Mouse (Mus musculus) hematopoietic stem cell, adult 5-6 weeks (primary cell): Measurements from ENCODE around the gene Zfp335. TPM values are rescaled to one million over a fixed set of nuclear protein-coding genes. Genes with fewer than 3 reads are reported as not detected.
"Not testable (repeated sequence)": the region's sequence is repeated elsewhere in the genome, so short reads cannot be mapped to it uniquely, and the experiment has no call there.

Experiments
- ATAC-seq, 2 experiments: fragments of 125-278 bp in 1 of 2; replicated peaks in 1 of 2; 2 replicates each; pipeline ENCODE4 v1.8.0; 2016 to 2017; ENCODE audit warnings: inconsistent platforms in 2 of 2, mild to moderate bottlenecking in 2 of 2, moderate number of reproducible peaks in 2 of 2, low read depth in 1 of 2, moderate TSS enrichment in 1 of 2; ENCODE audit not compliant: low FRiP score in 2 of 2, poor library complexity in 2 of 2, severe bottlenecking in 2 of 2, insufficient read depth in 1 of 2, low TSS enrichment in 1 of 2
- total RNA-seq: library from RNA; stranded (forward); fragments of 172-1452, 232-1000 nt; gene quantifications from 2 replicates; pipeline ENCODE4 v1.2.3, GENCODE M21; 2017

The Zfp335 gene
- total RNA-seq, 1 experiment from 2014 or later, result 6.6 TPM

- no peak for ATAC-seq
These were observed 24.9 kb downstream of the Zfp335 start for GRCm38 (mm10) chr2:164886617-164887016.

DNA sequence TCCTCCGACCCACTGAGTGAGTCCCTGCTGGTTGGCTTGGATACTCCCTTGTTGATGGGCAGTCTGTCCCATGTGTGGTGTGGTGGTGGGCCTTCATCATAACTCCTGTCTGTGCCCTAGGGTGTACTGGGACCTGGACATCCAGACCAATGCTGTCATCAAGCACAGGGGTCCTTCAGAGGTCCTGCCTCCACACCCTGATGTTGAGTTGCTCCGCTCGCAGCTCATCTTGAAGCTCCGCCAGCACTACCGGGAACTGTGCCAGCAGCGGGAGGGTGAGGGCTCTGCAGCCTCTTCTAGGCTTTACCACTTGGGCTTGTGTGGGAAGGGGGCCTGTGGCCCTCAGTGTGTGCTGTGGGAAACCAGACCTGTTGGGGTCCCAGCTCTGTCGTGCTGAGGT, 25.8 kb downstream of the Zfp335 start:
- ATAC-seq, result no peak

- no peak for ATAC-seq
These were observed 28.9 kb downstream of the Zfp335 start for GRCm38 (mm10) chr2:164882619-164883018.

- peak; percentile 83 to 88 for ATAC-seq
These were observed 31.8 kb downstream of the Zfp335 start for GRCm38 (mm10) chr2:164879568-164880277.

DNA sequence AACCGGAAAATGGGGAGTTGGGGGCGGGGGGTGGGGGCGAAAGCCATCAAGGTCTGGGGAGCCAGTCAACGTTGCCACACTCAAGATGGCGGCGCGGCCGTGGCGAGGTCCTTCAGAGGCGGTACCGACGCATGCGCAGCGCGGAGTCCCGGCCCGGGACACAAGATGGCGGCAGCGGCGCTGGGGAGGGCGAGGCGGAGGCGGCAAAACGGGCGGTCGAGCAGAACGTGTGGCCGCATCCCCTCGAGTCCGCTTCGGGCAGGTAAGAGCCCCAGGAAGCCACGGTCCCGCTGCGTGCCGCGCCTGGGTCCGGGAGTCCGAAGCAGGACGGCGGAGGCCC, 32.4 kb downstream of the Zfp335 start, which contains the start of gene Pcif1:
TSS of gene Pcif1 (plus strand) at position 77 of the 340 bp plus-strand sequence.
- peak; percentile 47 to 51; a peak in 3 of 4 replicates for ATAC-seq

DNA sequence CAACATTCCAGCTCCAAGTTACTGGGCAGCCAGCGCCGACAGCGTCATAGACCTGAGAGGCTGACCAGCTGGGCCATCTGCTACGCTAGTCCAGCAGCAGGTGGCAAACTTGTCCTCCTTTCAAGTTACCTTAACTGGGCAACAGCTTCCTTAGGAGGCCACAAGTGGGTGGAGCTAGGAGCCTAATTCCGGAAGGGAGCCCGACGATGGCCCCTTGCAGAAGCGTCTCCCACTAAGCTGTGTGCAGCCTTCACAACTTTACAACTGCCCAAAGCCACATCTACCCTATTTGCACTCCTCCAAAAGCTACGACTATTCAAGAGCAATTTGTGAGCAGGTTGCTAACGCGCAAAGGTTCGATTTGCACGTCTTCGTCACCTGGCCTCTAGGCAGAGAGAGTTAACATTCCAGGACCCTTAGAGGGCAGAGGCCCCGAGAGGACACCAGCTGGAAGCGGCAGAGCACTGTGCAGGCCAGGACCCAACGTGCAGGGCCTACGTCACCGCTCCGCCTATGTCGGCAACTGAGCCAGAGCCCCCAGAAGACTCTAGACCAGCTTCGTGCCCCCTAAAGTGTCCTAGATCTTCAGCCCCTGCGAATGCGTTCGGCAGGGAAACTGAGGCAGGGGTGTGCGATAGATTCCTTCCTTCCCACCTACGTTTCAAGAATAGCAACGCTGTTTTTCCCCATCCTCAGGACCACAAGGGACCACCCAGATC, 32.9 kb downstream of the Zfp335 start:
- ATAC-seq, result peak; percentile 49 to 53

- ATAC-seq, result not testable (repeated sequence)
These were observed 34.0 kb downstream of the Zfp335 start for GRCm38 (mm10) chr2:164877376-164878215.

DNA sequence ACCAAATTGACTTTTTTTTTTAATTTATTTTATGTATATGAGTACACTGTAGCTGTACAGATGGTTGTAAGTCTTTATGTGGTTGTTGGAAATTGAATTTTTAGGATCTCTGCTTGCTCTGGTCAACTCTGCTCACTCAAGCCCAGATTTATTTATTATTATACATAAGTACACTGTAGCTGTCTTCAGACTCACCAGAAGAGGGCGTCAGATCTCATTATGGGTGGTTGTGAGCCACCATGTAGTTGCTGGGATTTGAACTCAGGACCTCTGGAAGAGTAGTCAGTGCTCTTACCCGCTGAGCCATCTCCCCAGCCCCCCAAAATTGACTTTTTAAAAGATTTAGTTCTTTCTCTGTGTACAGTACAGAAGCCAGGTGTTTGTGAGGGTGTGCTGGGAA, 35.9 kb downstream of the Zfp335 start:
- ATAC-seq, result not testable (repeated sequence)

DNA sequence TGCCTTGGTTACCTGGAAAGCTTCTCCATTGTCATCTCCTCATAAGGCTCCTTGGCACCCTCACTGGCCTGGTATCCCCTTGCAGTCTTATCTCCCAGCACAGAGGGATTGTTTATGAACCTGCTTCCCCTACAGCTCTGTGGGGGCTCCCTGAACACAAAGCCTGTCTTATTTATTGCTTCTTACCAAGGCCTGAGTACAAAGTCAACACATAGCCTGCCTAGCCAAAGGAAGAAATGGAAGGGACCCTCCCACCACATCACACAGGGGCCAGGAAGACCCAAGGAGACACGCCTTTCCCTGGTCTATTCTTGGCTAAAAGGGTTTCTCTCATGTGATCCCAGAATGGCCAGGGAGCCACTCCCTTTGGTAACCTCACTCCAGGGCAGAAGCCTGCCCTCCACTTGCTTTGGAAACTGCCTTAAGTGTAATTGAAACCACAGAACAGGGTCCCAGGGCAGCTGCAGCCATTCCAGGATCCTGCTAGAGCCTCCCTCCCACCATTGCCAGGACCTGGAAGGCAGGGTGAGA, 37.3 kb downstream of the Zfp335 start:
- ATAC-seq, result no peak

DNA sequence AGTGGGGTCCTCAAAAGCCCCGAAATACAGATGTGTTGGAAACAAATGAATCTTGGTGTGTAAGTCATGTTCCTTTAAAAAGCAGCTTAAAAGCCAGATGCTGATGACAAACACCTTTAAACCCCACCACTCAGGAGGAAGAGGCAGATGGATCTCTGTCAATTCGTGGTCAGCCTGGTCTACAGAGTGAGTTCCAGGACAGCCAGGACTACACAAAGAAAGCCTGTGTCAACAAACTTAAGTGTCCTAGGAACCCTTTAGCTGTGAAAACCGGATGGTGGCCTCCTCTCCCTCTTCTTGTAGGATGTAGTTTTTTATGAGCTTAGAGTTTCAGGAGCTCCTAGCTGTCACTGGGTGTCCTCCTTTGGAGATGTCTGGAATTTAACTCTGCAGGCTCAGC, 37.9 kb downstream of the Zfp335 start:
- ATAC-seq, result no peak

DNA sequence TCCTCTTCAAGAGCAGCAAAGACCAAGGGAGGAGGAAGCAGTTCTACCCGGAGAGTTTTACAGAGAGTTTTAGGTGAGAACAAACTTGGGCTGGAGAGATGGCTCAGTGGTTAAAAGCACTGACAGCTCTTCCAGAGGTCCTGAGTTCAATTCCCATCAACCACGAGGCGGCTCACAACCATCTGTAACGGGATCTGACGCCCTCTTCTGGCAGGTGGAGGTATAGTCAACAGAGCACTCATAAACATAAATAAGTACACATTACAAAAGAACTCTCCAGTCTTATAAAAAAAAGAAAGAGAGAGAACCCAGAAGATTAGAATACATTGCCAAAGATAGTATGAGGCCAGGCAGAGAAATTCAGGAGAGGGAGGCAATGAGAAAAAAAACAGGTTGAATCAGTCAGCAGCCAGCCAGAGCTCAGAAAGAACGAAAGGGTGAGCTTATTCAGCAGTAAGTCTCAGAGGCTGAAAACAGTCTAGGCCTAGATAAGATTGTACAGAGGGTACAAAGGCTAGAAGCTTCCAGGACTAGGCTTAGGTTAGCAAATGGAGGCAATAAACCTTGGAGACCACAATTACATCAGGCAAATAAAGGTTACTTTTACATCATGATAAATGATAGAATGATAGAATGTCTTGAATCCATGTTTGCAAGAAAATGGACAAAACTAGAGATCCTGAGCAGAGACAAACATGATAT, 39.8 kb downstream of the Zfp335 start:
- ATAC-seq, result no peak

GRCm38 (mm10) chr2:164868491-164868890, 43.1 kb downstream of the Zfp335 start:
- ATAC-seq, result peak in 1 of 2 experiments; percentile 37; a peak in 1 of 4 replicates

DNA sequence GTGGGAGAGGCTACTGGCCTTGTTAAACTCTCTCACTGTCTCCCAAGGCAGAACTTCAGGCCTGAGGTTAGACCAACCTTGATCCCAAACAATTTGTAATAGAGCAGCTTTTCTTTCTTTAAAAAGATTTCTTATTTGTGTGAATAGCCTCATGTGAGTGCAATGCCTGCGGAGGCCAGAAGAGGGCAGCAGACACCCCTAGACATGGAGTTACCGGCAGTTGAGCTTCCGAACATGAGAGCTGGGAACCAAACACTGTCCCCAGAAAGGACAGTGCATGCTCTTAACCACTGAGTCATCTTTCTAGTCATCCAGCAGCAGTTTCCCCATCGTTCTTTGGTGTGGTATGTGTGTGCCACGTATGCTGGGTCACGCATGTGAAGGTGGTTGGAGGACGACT, 44.0 kb downstream of the Zfp335 start:
- ATAC-seq, result no peak

- peak; percentile 63 to 75 for ATAC-seq
These were observed 44.6 kb downstream of the Zfp335 start for GRCm38 (mm10) chr2:164866741-164867551.

GRCm38 (mm10) chr2:164864593-164864992, 47.0 kb downstream of the Zfp335 start:
- no peak for ATAC-seq

- not testable (repeated sequence) for ATAC-seq
These were observed 48.1 kb downstream of the Zfp335 start for GRCm38 (mm10) chr2:164863411-164863810.
